Mouse (Mus musculus): ENCODE data around the gene Nlrp6.

Gene Nlrp6

GRCm38 (mm10) chr7:140912293-140912692 lies 8.4 kb upstream of the Nlrp6 start:
- DNase-seq (ENCODE audit: inconsistent age in 2 of 2, low spot score in 1 of 2) = no peak

GRCm38 (mm10) chr7:140912846-140913482 lies 7.7 kb upstream of the Nlrp6 start:
- DNase-seq (ENCODE audit: inconsistent age in 2 of 2, low spot score in 1 of 2) = no peak

GRCm38 (mm10) chr7:140914031-140914690 lies 6.5 kb upstream of the Nlrp6 start:
- no peak for DNase-seq (ENCODE audit: inconsistent age in 2 of 2, low spot score in 1 of 2)

- DNase-seq (ENCODE audit: inconsistent age in 2 of 2, low spot score in 1 of 2) = no peak
Measured at GRCm38 (mm10) chr7:140919911-140920310, 791 bp upstream of the Nlrp6 start.

- no peak for DNase-seq (ENCODE audit: inconsistent age in 2 of 2, low spot score in 1 of 2)
Measured at GRCm38 (mm10) chr7:140921225-140921975, 698 bp downstream of the Nlrp6 start.

- DNase-seq (ENCODE audit: inconsistent age in 2 of 2, low spot score in 1 of 2) = peak; percentile 44 to 84
Measured at GRCm38 (mm10) chr7:140922398-140923069, 1.8 kb downstream of the Nlrp6 start.

GRCm38 (mm10) chr7:140923070-140923775 lies 2.5 kb downstream of the Nlrp6 start:
- DNase-seq (ENCODE audit: inconsistent age in 2 of 2, low spot score in 1 of 2) = no peak

GRCm38 (mm10) chr7:140927181-140927580 lies 6.5 kb downstream of the Nlrp6 start:
- no peak for DNase-seq (ENCODE audit: inconsistent age in 2 of 2, low spot score in 1 of 2)

GRCm38 (mm10) chr7:140938436-140938835 lies 17.7 kb downstream of the Nlrp6 start:
- peak in 1 of 2 experiments; percentile 39 for DNase-seq (ENCODE audit: inconsistent age in 2 of 2, low spot score in 1 of 2)

- DNase-seq (ENCODE audit: inconsistent age in 2 of 2, low spot score in 1 of 2) = no peak
Measured at GRCm38 (mm10) chr7:140938896-140939295, 18.2 kb downstream of the Nlrp6 start.

GRCm38 (mm10) chr7:140939669-140940171 lies 19.0 kb downstream of the Nlrp6 start:
- peak; percentile 31 to 57 for DNase-seq (ENCODE audit: inconsistent age in 2 of 2, low spot score in 1 of 2)

- DNase-seq (ENCODE audit: inconsistent age in 2 of 2, low spot score in 1 of 2) = peak; percentile 92 to 98
Measured at GRCm38 (mm10) chr7:140941222-140942051, 20.7 kb downstream of the Nlrp6 start, which contains the start of gene Pgghg. Gene Pgghg (plus strand): TSS chr7:140941391.

- DNase-seq (ENCODE audit: inconsistent age in 2 of 2, low spot score in 1 of 2) = peak in 1 of 2 experiments; percentile 46
Measured at GRCm38 (mm10) chr7:140942341-140942740, 21.6 kb downstream of the Nlrp6 start.

- DNase-seq (ENCODE audit: inconsistent age in 2 of 2, low spot score in 1 of 2) = peak; percentile 22 to 37
Measured at GRCm38 (mm10) chr7:140942811-140943210, 22.1 kb downstream of the Nlrp6 start.

GRCm38 (mm10) chr7:140943356-140943755 lies 22.7 kb downstream of the Nlrp6 start:
- DNase-seq (ENCODE audit: inconsistent age in 2 of 2, low spot score in 1 of 2) = peak; percentile 19 to 47

- peak; percentile 18 to 29 for DNase-seq (ENCODE audit: inconsistent age in 2 of 2, low spot score in 1 of 2)
Measured at GRCm38 (mm10) chr7:140944236-140944635, 23.5 kb downstream of the Nlrp6 start.

GRCm38 (mm10) chr7:140945247-140945646 lies 24.5 kb downstream of the Nlrp6 start:
- DNase-seq (ENCODE audit: inconsistent age in 2 of 2, low spot score in 1 of 2) = no peak

- peak; percentile 35 to 46 for DNase-seq (ENCODE audit: inconsistent age in 2 of 2, low spot score in 1 of 2)
Measured at GRCm38 (mm10) chr7:140946311-140946710, 25.6 kb downstream of the Nlrp6 start.

- DNase-seq (ENCODE audit: inconsistent age in 2 of 2, low spot score in 1 of 2) = peak; percentile 36 to 62
Measured at GRCm38 (mm10) chr7:140946980-140947379, 26.3 kb downstream of the Nlrp6 start.
